Mouse (Mus musculus) heart, embryonic 14.5 days (tissue): ENCODE measurements around the gene Trim44. TPM values are rescaled to one million over a fixed set of nuclear protein-coding genes. Genes with fewer than 3 reads are reported as not detected.

Source experiments
- ATAC-seq: fragments of 200-750 bp; cut with Nextera tagmentation; 2 replicates; pipeline ENCODE4 v1.8.0; 2017; ENCODE audit warnings: low read depth, moderate TSS enrichment; ENCODE audit not compliant: insufficient number of reproducible peaks, insufficient read depth, low FRiP score
- H3K27ac ChIP-seq, 2 experiments: fragments of 200-500 bp in 1 of 2; fragments of 300-500 bp in 1 of 2; sonication (generic) in 1 of 2; replicated peaks in 1 of 2; 2 replicates each; pipeline ENCODE4 v1.5.1; 2012 to 2014; ENCODE audit warnings: low read depth in 2 of 2, low read length in 2 of 2, control low read depth in 1 of 2, mild to moderate bottlenecking in 1 of 2, mixed read lengths in 1 of 2; ENCODE audit not compliant: control insufficient read depth in 1 of 2, insufficient read depth in 1 of 2
- H3K27me3 ChIP-seq: fragments of 300-500 bp; sonication (generic); 2 replicates; pipeline ENCODE4 v1.6.1; 2014; ENCODE audit warnings: mild to moderate bottlenecking, low read length, control low read depth; ENCODE audit not compliant: control insufficient read depth, insufficient read depth
- H3K36me3 ChIP-seq: fragments of 300-500 bp; sonication (generic); 2 replicates; pipeline ENCODE4 v1.6.1; 2014; ENCODE audit warnings: mild to moderate bottlenecking, control low read depth, low read length, mixed read lengths; ENCODE audit not compliant: control insufficient read depth, insufficient read depth
- H3K4me1 ChIP-seq, 2 experiments: fragments of 200-500 bp in 1 of 2; fragments of 300-500 bp in 1 of 2; sonication (generic) in 1 of 2; 2 replicates each; pipeline ENCODE4 v1.6.1; 2012 to 2014; ENCODE audit warnings: low read length in 2 of 2, control low read depth in 1 of 2, mixed read lengths in 1 of 2; ENCODE audit not compliant: control insufficient read depth in 2 of 2, insufficient read depth in 2 of 2
- H3K4me2 ChIP-seq: fragments of 300-500 bp; sonication (generic); 2 replicates; pipeline ENCODE4 v1.6.1; 2014; ENCODE audit warnings: mild to moderate bottlenecking, low read length
- H3K4me3 ChIP-seq, 2 experiments: fragments of 200-500 bp in 1 of 2; fragments of 300-500 bp in 1 of 2; sonication (generic) in 1 of 2; 2 replicates each; pipeline ENCODE4 v1.5.1; 2012 to 2014; ENCODE audit warnings: low read length in 2 of 2, mild to moderate bottlenecking in 2 of 2, control low read depth in 1 of 2, low read depth in 1 of 2, moderate library complexity in 1 of 2; ENCODE audit not compliant: control insufficient read depth in 1 of 2, insufficient read depth in 1 of 2
- H3K9ac ChIP-seq: fragments of 300-500 bp; sonication (generic); 2 replicates; pipeline ENCODE4 v1.6.1; 2014; ENCODE audit warnings: mild to moderate bottlenecking, low read length
- H3K9me3 ChIP-seq: fragments of 300-500 bp; sonication (generic); 2 replicates; pipeline ENCODE4 v1.6.1; 2016; ENCODE audit warnings: low read length, control low read depth; ENCODE audit not compliant: control insufficient read depth
- WGBS: fragments of 180-500 bp; shearing (Covaris S2); extraction: QIAGEN DNeasy Blood & Tissue Kit; methylation state at CpG from one replicate; pipeline ENCODE4 v1.1.7; 2014; 5-methylcytosine and 5-hydroxymethylcytosine counted together
- polyA plus RNA-seq: library from polyadenylated mRNA; unstranded; fragments of >200 nt; fragmentation: Nextera tagmentation; extraction: Ambion mirVana; gene quantifications from 2 replicates; pipeline ENCODE4 v1.2.1, GENCODE M21; 2014

The Trim44 gene
- polyA plus RNA-seq, 1 experiment from 2014 or later, result 35.0 TPM

- Histone ChIP-seq H3K27ac (no peak overlapping the region), H3K9ac (peak overlapping the region; percentile 76), H3K27me3 (peaks cover 10% of the 10 kb centered on the region; the same call in 1 of the 2 replicates), H3K9me3 (no peaks in the 10 kb centered on the region), H3K4me3 (peak overlapping the region; percentile 72 to 77), H3K36me3 (no peaks in the 10 kb centered on the region), H3K4me1 (peaks cover 5 to 15% of the 10 kb centered on the region in 2 experiments), H3K4me2 (peak overlapping the region; percentile 97)
- WGBS, result 2% methylated on average over 17 of the region's 17 CpGs
- ATAC-seq, result no peak
Observed at GRCm38 (mm10) chr2:102449630-102450247, 42.1 kb upstream of the Trim44 start.

GRCm38 (mm10) chr2:102449056-102449455 is 41.4 kb upstream of the Trim44 start:
- WGBS, result 59% methylated on average over 1 of the region's 1 CpGs
- no peak for ATAC-seq

GRCm38 (mm10) chr2:102447831-102448230 is 40.2 kb upstream of the Trim44 start:
- Histone ChIP-seq H3K27me3 (0 out of 2 replicates have a peak, but pooled peaks cover 7% of the 10 kb centered on the region), H3K9ac (no peak overlapping the region)
- no peak for ATAC-seq

More at GRCm38 (mm10) chr2:102449056-102449455, 41.4 kb upstream of the Trim44 start:
- no peak overlapping the region for H3K27ac ChIP-seq
- no peaks in the 10 kb centered on the region for H3K36me3 ChIP-seq
- H3K4me1 ChIP-seq, result peaks cover 5 to 15% of the 10 kb centered on the region in 2 experiments
- H3K4me2 ChIP-seq, result no peak overlapping the region
- H3K27me3 ChIP-seq, result 0 out of 2 replicates have a peak, but pooled peaks cover 7% of the 10 kb centered on the region
- H3K9me3 ChIP-seq, result no peaks in the 10 kb centered on the region
- H3K4me3 ChIP-seq, result no peak overlapping the region; a peak in 1 of 4 replicates
- H3K9ac ChIP-seq, result no peak overlapping the region

GRCm38 (mm10) chr2:102446851-102447250 is 39.2 kb upstream of the Trim44 start:
- H3K36me3 ChIP-seq, result no peaks in the 10 kb centered on the region
- no peak overlapping the region for H3K4me3 ChIP-seq
- WGBS, result 65% methylated on average over 4 of the region's 4 CpGs
- no peak overlapping the region for H3K27ac ChIP-seq
- H3K9ac ChIP-seq, result no peak overlapping the region
- peaks cover 5 to 12% of the 10 kb centered on the region in 2 experiments for H3K4me1 ChIP-seq
- 0 out of 2 replicates have a peak, but pooled peaks cover 4% of the 10 kb centered on the region for H3K27me3 ChIP-seq
- H3K9me3 ChIP-seq, result no peaks in the 10 kb centered on the region
- no peak for ATAC-seq
- H3K4me2 ChIP-seq, result no peak overlapping the region

More at GRCm38 (mm10) chr2:102447831-102448230, 40.2 kb upstream of the Trim44 start:
- H3K9me3 ChIP-seq, result no peaks in the 10 kb centered on the region
- no peaks in the 10 kb centered on the region for H3K36me3 ChIP-seq
- no peak overlapping the region for H3K4me2 ChIP-seq
- no peak overlapping the region for H3K4me3 ChIP-seq
- WGBS, result 81% methylated on average over 7 of the region's 7 CpGs
- H3K27ac ChIP-seq, result no peak overlapping the region
- H3K4me1 ChIP-seq, result peaks cover 5 to 15% of the 10 kb centered on the region in 2 experiments

GRCm38 (mm10) chr2:102437357-102438030 is 29.9 kb upstream of the Trim44 start:
- H3K4me3 ChIP-seq, result no peak overlapping the region
- H3K9me3 ChIP-seq, result no peaks in the 10 kb centered on the region
- H3K4me2 ChIP-seq, result no peak overlapping the region
- ATAC-seq, result no peak
- H3K27me3 ChIP-seq, result no peaks in the 10 kb centered on the region
- H3K36me3 ChIP-seq, result no peaks in the 10 kb centered on the region
- H3K27ac ChIP-seq, result no peak overlapping the region
- WGBS, result 57% methylated on average over 8 of the region's 8 CpGs
- H3K9ac ChIP-seq, result no peak overlapping the region
- H3K4me1 ChIP-seq, result no peaks in the 10 kb centered on the region

- no peak for ATAC-seq
- Histone ChIP-seq H3K27ac (no peak overlapping the region), H3K4me2 (no peak overlapping the region), H3K9me3 (no peaks in the 10 kb centered on the region), H3K36me3 (no peaks in the 10 kb centered on the region), H3K9ac (no peak overlapping the region), H3K4me3 (no peak overlapping the region), H3K27me3 (no peaks in the 10 kb centered on the region), H3K4me1 (no peaks in the 10 kb centered on the region)
- 89% methylated on average over 1 of the region's 1 CpGs for WGBS
Observed at GRCm38 (mm10) chr2:102433879-102434278, 26.3 kb upstream of the Trim44 start.

- 69% methylated on average over 4 of the region's 4 CpGs for WGBS
- H3K4me2 ChIP-seq, result no peak overlapping the region
- ATAC-seq, result no peak
- H3K27ac ChIP-seq, result no peak overlapping the region
- no peak overlapping the region for H3K4me3 ChIP-seq
- H3K27me3 ChIP-seq, result no peaks in the 10 kb centered on the region
- no peaks in the 10 kb centered on the region for H3K36me3 ChIP-seq
- no peaks in the 10 kb centered on the region for H3K9me3 ChIP-seq
- no peaks in the 10 kb centered on the region for H3K4me1 ChIP-seq
- no peak overlapping the region for H3K9ac ChIP-seq
Observed at GRCm38 (mm10) chr2:102431084-102431483, 23.5 kb upstream of the Trim44 start.
